Mouse (Mus musculus) heart, adult 2 months (tissue): ENCODE measurements around the gene Senp6.

Experiments
- CTCF ChIP-seq: fragments of 200-600 bp; IDR thresholded peaks from 2 replicates; pipeline ENCODE4 v1.8.1; 2022; ENCODE audit warnings: antibody characterized with exemption, mild to moderate bottlenecking, moderate library complexity
- EP300 ChIP-seq: fragments of 200-500 bp; IDR thresholded peaks from 2 replicates; pipeline ENCODE4 v1.6.1; 2011; ENCODE audit warnings: low read depth, low read length, control low read depth; ENCODE audit not compliant: insufficient read depth
- POLR2A ChIP-seq: fragments of 200-500 bp; IDR thresholded peaks from 2 replicates; pipeline ENCODE4 v1.6.1; 2011; ENCODE audit warnings: mild to moderate bottlenecking, low read depth, low read length, control low read depth; ENCODE audit not compliant: insufficient read depth

- no peak for TF ChIP-seq EP300
- TF ChIP-seq CTCF: no peak
- no peak for TF ChIP-seq POLR2A
Observed at GRCm38 (mm10) chr9:80022821-80023220, 43.9 kb upstream of the Senp6 start.
